Comparison of ENCODE assay signal across 25 mouse cellular contexts in genomic region chr17:28609543-28609942, GRCm38 (mm10). TPM values are rescaled to one million over a fixed set of nuclear protein-coding genes. Genes with fewer than 3 reads are reported as not detected.
DNase-seq lines count a peak whose midpoint lies in the region; ATAC-seq and TF ChIP-seq lines count a peak whose summit lies in the region.
"Had no signal": no experiment of that assay in that cellular context is flagged by ENCODE, and none has a peak within 500 bp of the region (broad histone marks: within the 10 kb centered on the region; RNA-seq: fewer than 3 reads in every experiment).

No protein-coding gene starts in this region.

- no peaks in the 10 kb centered on the region for H3K9me3 ChIP-seq in liver, embryonic 14.5 days (ENCODE audit: control insufficient read depth, low read length)
- no peaks in the 10 kb centered on the region for H3K9me3 ChIP-seq in liver, postnatal 0 days (ENCODE audit: low read length)
- H3K9me3 ChIP-seq in MEL (replicated peaks; ENCODE audit: insufficient read depth, low read length), result no peaks in the 10 kb centered on the region
- H3K9me3 ChIP-seq: embryonic facial prominence, embryonic 10.5 days; forebrain, embryonic 13.5 days; G1E; heart, embryonic 12.5 days; hindbrain, embryonic 10.5 days had no signal

- no peak for TF ChIP-seq POLR2A in MEL (IDR thresholded peaks at IDR 0.05; ENCODE audit: control insufficient read depth in 1 of 2, insufficient read depth in 1 of 2, low read depth in 1 of 2, low read length in 2 of 2, poor library complexity in 1 of 2)

- no peak overlapping the region for H3K9ac ChIP-seq in liver, embryonic 14.5 days (replicated peaks)
- no peak overlapping the region for H3K9ac ChIP-seq in liver, postnatal 0 days (replicated peaks)
- H3K9ac ChIP-seq in MEL (ENCODE audit: control insufficient read depth, low read depth, low read length, poor library complexity, severe bottlenecking), result no peak overlapping the region
- H3K9ac ChIP-seq: forebrain, embryonic 13.5 days; forebrain, postnatal 0 days; heart, embryonic 12.5 days; hindbrain, embryonic 14.5 days had no signal

- peaks cover 11% of the 10 kb centered on the region for H3K36me3 ChIP-seq in liver, embryonic 14.5 days (replicated peaks; ENCODE audit: control insufficient read depth, insufficient read depth, low read depth)
- H3K36me3 ChIP-seq in liver, postnatal 0 days (replicated peaks; ENCODE audit: insufficient read depth, low read length), result peaks cover 29% of the 10 kb centered on the region
- H3K36me3 ChIP-seq in MEL (ENCODE audit: control insufficient read depth in 1 of 2, insufficient read depth in 2 of 2, low read length in 2 of 2), result peaks cover 36 to 43% of the 10 kb centered on the region in 2 experiments

- no peak overlapping the region for H3K4me2 ChIP-seq in liver, embryonic 14.5 days (ENCODE audit: low read depth)
- H3K4me2 ChIP-seq in liver, postnatal 0 days (ENCODE audit: low read depth, low read length), result no peak overlapping the region
- H3K4me2 ChIP-seq: forebrain, embryonic 13.5 days; heart, embryonic 12.5 days; hindbrain, embryonic 14.5 days had no signal

- no peak for ATAC-seq in liver, embryonic 14.5 days (ENCODE audit: insufficient read depth)
- no peak for ATAC-seq in liver, postnatal 0 days
- no peak for ATAC-seq in cerebellum, adult (ENCODE audit: insufficient number of reproducible peaks, low FRiP score, low TSS enrichment)
- ATAC-seq: forebrain, embryonic 13.5 days; forebrain, postnatal 0 days had no signal

- H3K4me1 ChIP-seq in liver, embryonic 14.5 days (replicated peaks; ENCODE audit: control insufficient read depth in 2 of 2, insufficient read depth in 2 of 2, low read length in 1 of 2), result peaks cover 0 to 4% of the 10 kb centered on the region in 2 experiments; a peak in 1 of 4 replicates
- H3K4me1 ChIP-seq in liver, postnatal 0 days (ENCODE audit: insufficient read depth), result no peaks in the 10 kb centered on the region
- H3K4me1 ChIP-seq in MEL (ENCODE audit: control insufficient read depth in 1 of 2, insufficient read depth in 2 of 2, low read length in 2 of 2), result peaks cover 19 to 22% of the 10 kb centered on the region in 2 experiments
- H3K4me1 ChIP-seq: embryonic facial prominence, embryonic 10.5 days; forebrain, embryonic 13.5 days; hindbrain, embryonic 10.5 days had no signal

- no peaks in the 10 kb centered on the region for H3K27me3 ChIP-seq in liver, embryonic 14.5 days (ENCODE audit: control insufficient read depth, insufficient read depth, low read length)
- H3K27me3 ChIP-seq in liver, postnatal 0 days (ENCODE audit: insufficient read depth, low read length), result no peaks in the 10 kb centered on the region
- no peaks in the 10 kb centered on the region for H3K27me3 ChIP-seq in MEL (ENCODE audit: control insufficient read depth in 1 of 2, insufficient read depth in 2 of 2, low read length in 2 of 2)
- H3K27me3 ChIP-seq: forebrain, embryonic 13.5 days; heart, embryonic 12.5 days had no signal

- H3K4me3 ChIP-seq in liver, embryonic 14.5 days (ENCODE audit: insufficient read depth in 1 of 2, low read depth in 2 of 2, low read length in 2 of 2), result no peak overlapping the region
- H3K4me3 ChIP-seq in liver, postnatal 0 days (ENCODE audit: low read depth, low read length), result no peak overlapping the region
- H3K4me3 ChIP-seq in MEL (ENCODE audit: control insufficient read depth in 1 of 2, insufficient read depth in 1 of 2, low read depth in 2 of 2, low read length in 2 of 2), result no peak overlapping the region
- H3K4me3 ChIP-seq: embryonic facial prominence, embryonic 10.5 days; forebrain, embryonic 13.5 days; gastrocnemius, adult 2 months; heart, embryonic 12.5 days; hindbrain, embryonic 10.5 days had no signal

- no peak for TF ChIP-seq EP300 in liver, embryonic 14.5 days (IDR thresholded peaks at IDR 0.05; ENCODE audit: low read depth)
- no peak for TF ChIP-seq EP300 in liver, postnatal 0 days (IDR thresholded peaks at IDR 0.05; ENCODE audit: low read depth)
- peak in 1 of 2 experiments; percentile 40; a peak in 1 of 4 replicates for TF ChIP-seq EP300 in MEL (IDR thresholded peaks at IDR 0.05; ENCODE audit: low read depth in 1 of 2, low read length in 2 of 2)

- DNase-seq in kidney, adult 9 months, result peak; percentile 31
- DNase-seq in kidney, postnatal 10 days, result no peak
- no peak for DNase-seq in liver, embryonic 14.5 days (ENCODE audit: low read depth in 3 of 3, low spot score in 3 of 3)
- DNase-seq in liver, postnatal 0 days, result no peak
- DNase-seq in MEL (ENCODE audit: low read depth, low spot score), result peak; percentile 58
- no peak for DNase-seq in thymus, postnatal 0 days (ENCODE audit: low spot score)
- DNase-seq: adrenal gland, postnatal 10 days; cerebellum, adult 18-20 months; cerebellum, adult 9-11 months; cerebellum, postnatal 36 days; forebrain, postnatal 0 days; gastrocnemius, adult 2 months; gastrocnemius, postnatal 25 days had no signal

- H3K79me2 ChIP-seq in MEL (ENCODE audit: control insufficient read depth, insufficient read depth, low read length, poor library complexity), result peaks cover 36% of the 10 kb centered on the region

- H3K27ac ChIP-seq in liver, embryonic 14.5 days, result no peak overlapping the region
- H3K27ac ChIP-seq in liver, postnatal 0 days (ENCODE audit: low read depth), result no peak overlapping the region
- H3K27ac ChIP-seq in MEL (ENCODE audit: control insufficient read depth, low read depth, low read length), result no peak overlapping the region
- H3K27ac ChIP-seq: embryonic facial prominence, embryonic 10.5 days; forebrain, embryonic 13.5 days; gastrocnemius, adult 2 months; hindbrain, embryonic 10.5 days; hindbrain, embryonic 14.5 days had no signal

- no peak for TF ChIP-seq RAD21 in MEL (IDR thresholded peaks at IDR 0.05; ENCODE audit: low read depth, low read length)

- TF ChIP-seq CTCF in liver, embryonic 14.5 days (IDR thresholded peaks at IDR 0.05; ENCODE audit: low read depth), result 0 out of 2 replicates have a peak, but pooled peaks have one; percentile 11
- TF ChIP-seq CTCF in liver, postnatal 0 days (IDR thresholded peaks at IDR 0.05; ENCODE audit: low read depth), result no peak
- no peak for TF ChIP-seq CTCF in MEL (IDR thresholded peaks at IDR 0.05 in 2 of 3, conservative IDR thresholded peaks at IDR 0.05 in 1 of 3; ENCODE audit: control insufficient read depth in 1 of 3, insufficient read depth in 1 of 3, low read depth in 2 of 3, low read length in 3 of 3, poor library complexity in 1 of 3, severe bottlenecking in 1 of 3)

- WGBS in liver, embryonic 14.5 days (ENCODE audit: insufficient replicate concordance), result 27% methylated on average over 3 of the region's 3 CpGs
- WGBS in liver, postnatal 0 days (ENCODE audit: insufficient replicate concordance), result 33% methylated on average over 3 of the region's 3 CpGs

TF ChIP-seq in MEL, 35 proteins besides CTCF, POLR2A, EP300 and RAD21 (continues in another document):
- TF ChIP-seq RCOR1 (IDR thresholded peaks at IDR 0.05; ENCODE audit: low read depth, low read length) (peak; percentile 48; the same call in 1 of the 2 replicates), BHLHE40 (IDR thresholded peaks at IDR 0.05; ENCODE audit: borderline replicate concordance, low read depth, low read length) (no peak), USF1 (IDR thresholded peaks at IDR 0.05; ENCODE audit: low read depth, low read length) (no peak), SIN3A (IDR thresholded peaks at IDR 0.05; ENCODE audit: low read length) (peak; percentile 50), TAL1 (IDR thresholded peaks at IDR 0.05; ENCODE audit: low read length) (no peak), ZMIZ1 (IDR thresholded peaks at IDR 0.05; ENCODE audit: low read depth, low read length) (no peak), CHD2 (IDR thresholded peaks at IDR 0.05; ENCODE audit: low read length) (no peak), KAT2A (conservative IDR thresholded peaks at IDR 0.05; ENCODE audit: low read depth, low read length) (no peak), ZKSCAN1 (IDR thresholded peaks at IDR 0.05; ENCODE audit: low read depth, low read length) (no peak), ELF1 (IDR thresholded peaks at IDR 0.05; ENCODE audit: low read depth, low read length) (no peak), MYB (IDR thresholded peaks at IDR 0.05; ENCODE audit: low read depth, low read length) (no peak), NELFE (IDR thresholded peaks at IDR 0.05; ENCODE audit: low read depth, low read length) (no peak), MAFK (IDR thresholded peaks at IDR 0.05; ENCODE audit: borderline replicate concordance, low read depth, low read length) (no peak), NRF1 (IDR thresholded peaks at IDR 0.05; ENCODE audit: insufficient read depth, low read depth, low read length, poor library complexity, severe bottlenecking) (no peak), ETS1 (IDR thresholded peaks at IDR 0.05; ENCODE audit: low read depth, low read length) (no peak), MAX (IDR thresholded peaks at IDR 0.05; ENCODE audit: low read length) (no peak)

RNA-seq across cellular contexts. Expression of gene Srpk1, which starts 13.0 kb away (rescaled TPM):
- polyA plus RNA-seq in liver, embryonic 14.5 days (2012; rRNA removed), result 11.5 and 12.9 TPM in 2 replicates
- polyA plus RNA-seq in liver, embryonic 14.5 days (2014; fragmentation: Nextera tagmentation; extraction: Ambion mirVana), result 40.8 and 41.8 TPM in 2 replicates
- polyA plus RNA-seq in liver, postnatal 0 days (2015; fragmentation: Nextera tagmentation; extraction: Ambion mirVana), result 20.9 and 21.7 TPM in 2 replicates
- total RNA-seq in MEL (2012; rRNA removed), result 125 and 138 TPM in 2 replicates
- polyA plus RNA-seq in MEL (2012; ENCODE audit: insufficient read depth in 1 of 2, insufficient read length in 2 of 2, low read depth in 1 of 2, low replicate concordance in 2 of 2, missing spikeins in 1 of 2), result 100 to 1,000 TPM; 119 to 211 TPM
- polyA plus RNA-seq in thymus, postnatal 0 days (2015; fragmentation: Nextera tagmentation; extraction: Ambion mirVana), result 99.1 and 103 TPM in 2 replicates

RNA-seq across cellular contexts. Expression of gene Lhfpl5, which starts 34.1 kb away (rescaled TPM):
- polyA plus RNA-seq in liver, embryonic 14.5 days (2012; rRNA removed), result not detected in 2 replicates
- polyA plus RNA-seq in liver, embryonic 14.5 days (2014; fragmentation: Nextera tagmentation; extraction: Ambion mirVana), result not detected in 2 replicates
- not detected in 2 replicates for polyA plus RNA-seq in liver, postnatal 0 days (2015; fragmentation: Nextera tagmentation; extraction: Ambion mirVana)
- total RNA-seq in MEL (2012; rRNA removed), result not detected in 2 replicates
- polyA plus RNA-seq in MEL (2012; ENCODE audit: insufficient read depth in 1 of 2, insufficient read length in 2 of 2, low read depth in 1 of 2, low replicate concordance in 2 of 2, missing spikeins in 1 of 2), result under 1 TPM in 1 of 2 experiments, not detected in 1; 0.19 TPM
- polyA plus RNA-seq in thymus, postnatal 0 days (2015; fragmentation: Nextera tagmentation; extraction: Ambion mirVana), result 0.27 TPM in 1 of 2 replicates, not detected in the other
- total RNA-seq: G1E; gastrocnemius, adult 2 months; gastrocnemius, postnatal 25 days; granulocyte monocyte progenitor cell, adult 5-6 weeks; heart, adult 8-10 months; heart, postnatal 25 days had no signal
- polyA plus RNA-seq: G1E had no signal

RNA-seq across cellular contexts. Expression of gene Clps, which starts 49.0 kb away (rescaled TPM):
- polyA plus RNA-seq in liver, embryonic 14.5 days (2012; rRNA removed), result 1.2 and 3.3 TPM in 2 replicates
- 2.9 and 3.7 TPM in 2 replicates for polyA plus RNA-seq in liver, embryonic 14.5 days (2014; fragmentation: Nextera tagmentation; extraction: Ambion mirVana)
- 1.2 and 26.9 TPM in 2 replicates for polyA plus RNA-seq in liver, postnatal 0 days (2015; fragmentation: Nextera tagmentation; extraction: Ambion mirVana)
- total RNA-seq in MEL (2012; rRNA removed), result not detected in 2 replicates
- polyA plus RNA-seq in MEL (2012; ENCODE audit: insufficient read depth in 1 of 2, insufficient read length in 2 of 2, low read depth in 1 of 2, low replicate concordance in 2 of 2, missing spikeins in 1 of 2), result not detected
- polyA plus RNA-seq in thymus, postnatal 0 days (2015; fragmentation: Nextera tagmentation; extraction: Ambion mirVana), result 1.4 and 1.9 TPM in 2 replicates
- total RNA-seq: adrenal gland, postnatal 10 days; forebrain, postnatal 0 days; G1E; gastrocnemius, adult 2 months; gastrocnemius, postnatal 25 days; granulocyte monocyte progenitor cell, adult 5-6 weeks; heart, adult 8-10 months; heart, postnatal 25 days had no signal
- polyA plus RNA-seq: C2C12; embryonic facial prominence, embryonic 10.5 days; embryonic facial prominence, embryonic 14.5 days; forebrain, postnatal 0 days; G1E; hindbrain, embryonic 10.5 days; hindbrain, embryonic 14.5 days had no signal

Comparison
In these comparisons a context has a peak if more than half of its experiments do, and no peak if none do; other contexts are left out.
1. DNase-seq: peak in kidney, adult 9 months (single experiment) and MEL (single experiment); none in kidney, postnatal 10 days (single experiment), liver, embryonic 14.5 days (0 of 3), liver, postnatal 0 days (single experiment) and thymus, postnatal 0 days (single experiment).